Mouse (Mus musculus) gastrocnemius, postnatal 36 days (tissue): ENCODE measurements around the gene Pde4d. TPM values are rescaled to one million over a fixed set of nuclear protein-coding genes. Genes with fewer than 3 reads are reported as not detected.
A peak's percentile ranks its signal among the peaks of the same experiment; 100 is the strongest.

ENCODE experiments used
- DNase-seq, 2 experiments: peaks; one replicate each; pipeline ENCODE4 v3.0.0; 2022
- intact Hi-C: fragments of 180-260 bp; cut with DNase I; formaldehyde crosslinking; loops from one replicate; pipeline ENCODE4 v1.15.1; 2025
- total RNA-seq, 2 experiments: library from RNA; stranded (reverse); gene quantifications; 2 replicates each; pipeline ENCODE4 v1.2.3; 2021

Pde4d gene
- total RNA-seq, 2 experiments from 2014 or later = 190 to 235 TPM

DNA sequence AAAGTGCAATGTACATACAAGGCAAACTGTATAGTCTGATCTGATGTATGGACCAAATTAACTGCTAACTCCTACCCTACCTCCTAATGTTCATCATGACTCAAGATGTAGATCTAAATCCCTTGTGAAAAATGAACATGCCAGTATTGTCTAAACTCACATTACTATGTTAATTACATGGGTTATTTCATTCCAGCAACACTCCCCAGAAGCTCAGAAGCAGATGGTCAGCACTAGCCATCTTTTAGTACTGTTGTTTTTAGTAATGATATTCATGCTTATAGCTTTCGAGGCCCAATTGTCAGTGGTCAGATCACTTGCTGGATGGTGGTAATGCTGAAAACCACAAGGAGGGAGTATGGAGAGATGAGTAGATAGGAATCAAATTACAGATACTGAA lies 1127.0 kb downstream of the Pde4d start:
- no peak for DNase-seq
- intact Hi-C loops = no loop called here

DNA sequence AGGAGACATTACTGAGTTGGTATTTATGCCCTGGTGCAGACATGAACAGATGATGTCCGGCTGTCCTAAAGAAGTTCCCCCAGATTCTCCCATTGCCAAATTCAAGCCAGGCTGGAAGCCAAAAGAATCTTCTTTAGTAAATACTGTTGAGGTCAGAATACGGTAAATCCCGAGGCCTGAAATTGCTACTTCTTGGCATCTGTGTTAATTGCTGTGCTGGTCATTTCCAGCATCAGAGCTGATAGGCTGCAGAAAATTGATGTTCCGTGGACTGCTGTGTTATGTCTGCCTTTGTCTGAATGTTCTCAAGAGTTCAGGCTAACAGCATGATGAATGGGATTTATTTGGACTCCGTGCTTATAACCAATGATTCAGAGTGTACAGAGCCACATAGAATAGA lies 1127.7 kb downstream of the Pde4d start:
- peak in 1 of 2 experiments; percentile 16 for DNase-seq
- intact Hi-C loops = no loop called here

DNA sequence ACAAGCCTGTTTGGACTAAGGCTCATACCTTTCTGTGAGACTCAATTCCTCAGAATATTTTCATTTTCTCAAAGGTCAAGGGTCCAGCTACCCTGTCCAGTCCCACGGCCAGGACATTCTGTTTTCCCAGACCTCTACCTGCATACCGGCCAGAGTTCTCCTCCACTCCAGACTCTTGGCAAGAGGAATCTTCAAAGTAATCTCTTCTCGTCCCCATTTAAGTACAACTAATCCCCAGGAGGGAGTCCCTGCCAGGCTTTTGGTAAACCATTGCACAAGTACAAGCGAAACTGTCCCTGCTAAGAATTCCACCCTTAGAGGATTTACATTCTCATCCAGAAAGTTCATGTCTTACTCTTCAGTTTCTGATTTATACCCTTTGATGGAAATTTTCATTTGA lies 1128.2 kb downstream of the Pde4d start:
- DNase-seq = peak in 1 of 2 experiments; percentile 20
- intact Hi-C loops = no loop called here

DNA sequence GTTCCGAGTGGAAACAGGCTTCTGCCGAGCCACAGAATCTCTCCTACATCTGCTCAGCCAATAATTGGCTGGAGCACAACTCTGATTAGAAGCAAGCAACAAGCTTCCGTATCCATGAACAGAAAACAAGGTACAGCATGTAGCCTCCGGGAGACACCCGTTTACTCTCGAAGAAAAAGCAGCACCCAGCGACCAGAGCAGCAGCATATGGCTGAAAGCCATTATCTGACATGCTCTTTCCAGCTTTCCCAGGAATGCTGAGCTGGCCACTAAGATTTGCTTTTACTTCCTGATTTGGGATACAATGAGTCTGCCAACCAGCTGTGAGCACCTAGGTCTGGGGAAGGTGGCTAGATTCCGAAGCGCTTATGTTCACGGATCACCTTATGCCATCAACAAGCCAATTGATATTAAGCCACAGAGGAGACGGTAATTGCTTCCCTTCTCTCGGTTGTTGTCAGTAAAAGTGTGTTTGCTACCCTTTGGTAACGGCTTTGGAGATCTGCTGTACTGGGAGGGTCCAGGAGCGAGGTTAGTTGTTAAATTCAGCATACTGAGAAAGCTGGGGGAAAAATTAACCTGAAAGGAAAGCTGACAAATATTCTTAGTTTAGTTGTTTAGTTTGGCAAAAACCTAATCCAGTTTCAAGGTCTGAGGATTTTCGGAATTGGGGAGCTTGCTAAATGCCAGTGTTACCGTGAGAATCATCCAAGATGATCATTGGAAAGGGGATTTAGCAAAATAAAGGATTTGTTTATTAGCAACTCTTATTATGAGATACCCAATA lies 1131.7 kb downstream of the Pde4d start:
- no peak for DNase-seq
- intact Hi-C loops = no loop called here

DNA sequence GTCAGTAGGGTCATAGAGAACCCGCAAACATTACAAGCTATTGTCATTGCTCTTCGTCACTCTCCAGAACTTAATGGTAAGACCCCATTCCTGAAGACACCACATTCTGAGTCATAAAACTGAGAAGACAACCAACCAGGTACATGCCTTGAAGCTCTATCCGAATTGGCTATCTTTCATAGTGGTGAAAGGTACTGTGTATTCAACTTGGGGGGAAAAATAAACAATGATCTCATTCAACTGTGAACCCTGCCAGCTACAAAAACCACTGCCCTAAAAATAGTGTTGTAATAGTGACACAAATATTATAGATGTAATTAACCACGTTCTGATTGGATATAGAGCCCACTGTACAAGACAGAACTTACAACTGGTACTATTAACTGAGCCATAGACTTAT lies 1140.3 kb downstream of the Pde4d start:
- DNase-seq = no peak
- intact Hi-C loops = no loop called here

DNA sequence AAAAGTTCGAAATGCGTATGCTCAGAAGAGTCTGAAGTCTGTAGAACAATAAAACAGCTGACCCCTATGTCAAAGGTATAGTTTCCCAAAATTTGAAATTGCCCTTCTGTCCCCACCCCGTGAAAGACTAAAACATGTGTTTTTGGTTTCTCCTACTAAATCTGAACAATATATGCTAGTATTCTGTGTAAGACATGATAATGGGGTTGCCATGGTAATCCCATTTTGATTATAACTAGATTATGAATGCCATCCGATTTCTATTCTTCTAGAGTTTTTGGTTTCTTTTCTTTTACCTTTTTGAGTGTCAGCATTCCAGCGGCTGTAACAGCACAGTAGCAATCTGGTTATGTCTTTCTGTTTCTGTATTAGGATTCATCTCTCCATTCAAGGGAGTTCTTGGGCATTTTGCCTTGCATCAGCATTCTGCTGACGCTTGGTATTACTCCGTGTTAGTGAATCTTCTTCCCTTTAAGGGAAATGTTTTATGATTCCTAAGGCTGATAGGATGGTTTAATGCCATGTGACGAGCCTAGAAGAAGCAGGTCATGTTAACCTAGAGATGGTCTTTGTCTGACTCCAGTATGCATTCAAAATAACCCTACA lies 1142.5 kb downstream of the Pde4d start:
- intact Hi-C loops = no loop called here
- DNase-seq = no peak

DNA sequence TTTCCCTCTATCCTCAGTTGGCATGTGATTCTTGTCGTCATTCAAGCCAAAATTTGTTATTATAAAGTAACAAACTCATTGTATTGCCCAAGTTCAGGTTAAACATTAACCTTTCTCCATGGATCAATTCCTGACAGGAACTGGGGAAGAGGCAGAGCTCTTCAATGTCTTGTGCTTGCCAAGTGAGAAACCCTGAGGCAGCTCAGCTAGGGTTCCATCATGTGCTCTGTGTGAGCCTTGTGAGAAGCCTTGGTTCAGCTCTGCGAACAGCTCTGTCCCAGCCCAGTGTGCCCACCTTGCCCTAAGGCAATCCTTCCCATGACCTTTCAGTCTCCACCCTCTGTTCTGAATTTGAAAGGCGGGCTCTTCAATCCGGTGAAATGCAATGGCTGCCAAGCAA lies 1150.0 kb downstream of the Pde4d start:
- DNase-seq = no peak
- intact Hi-C loops = no loop called here

DNA sequence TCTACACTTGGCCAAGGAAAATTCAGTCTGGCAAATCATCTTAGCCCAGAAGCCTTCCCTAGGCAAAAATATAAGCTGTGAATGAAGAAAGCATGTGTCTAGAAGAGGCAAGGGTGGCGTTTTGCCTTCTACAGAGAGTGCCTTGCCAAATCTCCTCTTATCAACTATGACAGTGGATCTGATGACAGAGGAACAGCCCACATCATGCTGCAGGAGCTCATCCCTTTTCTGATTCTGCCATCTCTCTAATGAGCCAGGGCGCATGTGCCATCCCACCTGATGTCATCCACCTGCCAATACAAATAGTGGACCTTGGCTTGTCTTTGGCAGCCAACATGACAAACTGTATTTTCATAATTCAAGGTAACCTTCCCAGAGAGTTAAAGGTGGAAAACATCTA lies 1154.3 kb downstream of the Pde4d start:
- intact Hi-C loops = no loop called here
- no peak for DNase-seq

DNA sequence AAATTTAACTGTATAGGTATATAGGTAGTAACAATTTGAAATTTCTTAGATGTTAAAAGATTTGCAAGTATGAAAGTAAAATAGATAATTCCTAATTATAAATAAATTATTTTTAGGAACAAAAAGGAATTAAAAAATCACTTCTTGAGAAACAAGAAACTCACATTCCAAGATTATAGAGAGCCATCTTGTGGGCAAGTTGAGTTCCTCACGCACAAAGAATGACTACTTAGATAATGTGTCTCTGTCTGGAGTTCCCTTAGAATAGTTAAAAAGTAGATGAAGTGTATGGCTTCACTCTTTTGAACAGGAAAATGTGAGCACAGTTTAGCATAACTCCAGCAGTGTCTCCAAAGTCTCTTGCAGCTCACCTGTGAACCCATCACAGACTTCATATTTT lies 1155.4 kb downstream of the Pde4d start:
- intact Hi-C loops = loop anchor here (5.0 kb wide), 1 partner anchor 373 kb away; no protein-coding TSS in a partner anchor
- DNase-seq = no peak

DNA sequence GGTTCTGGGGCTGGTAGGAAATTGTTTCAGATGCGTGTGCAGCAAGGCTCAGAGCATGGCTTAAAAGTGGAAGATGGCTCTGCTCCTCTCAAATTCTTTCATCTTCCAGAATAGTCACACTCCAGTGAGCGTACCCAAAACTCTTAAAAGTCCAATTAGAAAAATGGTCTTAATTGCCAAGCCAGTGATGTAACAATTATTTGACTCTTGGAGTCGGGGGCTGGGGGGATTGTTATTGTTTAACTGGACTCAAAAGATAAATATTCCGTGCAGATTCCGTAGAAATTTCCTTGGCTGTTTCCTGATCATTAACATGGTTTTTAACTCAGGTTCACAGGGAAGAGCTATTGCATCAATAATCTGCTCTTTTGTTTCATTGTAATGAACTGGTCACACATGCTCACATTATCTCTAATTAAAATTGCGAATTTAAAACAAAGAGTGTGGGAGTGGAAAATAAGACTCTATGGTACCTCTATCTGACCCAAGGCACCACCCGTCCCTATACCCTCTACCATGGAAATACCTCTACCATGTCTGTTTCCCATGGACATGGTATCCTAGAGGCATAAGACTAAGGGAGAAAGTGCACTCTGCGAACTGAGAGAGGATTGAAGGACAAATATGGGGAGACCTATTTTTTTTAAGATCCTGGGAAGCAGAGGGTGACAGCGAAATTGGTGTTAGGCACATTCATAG lies 1159.5 kb downstream of the Pde4d start:
- DNase-seq = no peak
- intact Hi-C loops = loop anchor here (2.0 to 5.0 kb wide), 2 partner anchors 50 to 377 kb away; no protein-coding TSS in a partner anchor

DNA sequence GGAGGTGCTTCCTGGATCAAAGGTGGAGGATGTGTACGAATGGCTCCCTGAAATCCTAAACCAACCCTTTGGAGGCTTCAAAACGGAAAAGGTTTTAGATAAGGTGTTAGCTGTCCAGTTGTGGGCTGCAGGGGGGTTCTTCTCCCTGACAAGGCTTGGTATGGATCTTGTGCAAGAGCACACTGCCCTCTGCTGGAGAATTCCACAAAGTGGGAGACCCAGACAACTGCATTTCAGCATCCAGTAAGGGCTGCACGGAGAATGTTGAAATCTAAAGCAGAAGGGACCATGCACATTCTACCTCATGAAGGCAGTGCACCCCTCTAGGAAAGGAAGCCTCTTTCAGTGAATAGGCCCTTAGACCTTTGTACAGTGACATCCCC lies 1160.0 kb downstream of the Pde4d start:
- intact Hi-C loops = loop anchor here (2.0 to 10.0 kb wide), 3 partner anchors 51 to 377 kb away; no protein-coding TSS in a partner anchor
- DNase-seq = peak in 1 of 2 experiments; percentile 17

DNA sequence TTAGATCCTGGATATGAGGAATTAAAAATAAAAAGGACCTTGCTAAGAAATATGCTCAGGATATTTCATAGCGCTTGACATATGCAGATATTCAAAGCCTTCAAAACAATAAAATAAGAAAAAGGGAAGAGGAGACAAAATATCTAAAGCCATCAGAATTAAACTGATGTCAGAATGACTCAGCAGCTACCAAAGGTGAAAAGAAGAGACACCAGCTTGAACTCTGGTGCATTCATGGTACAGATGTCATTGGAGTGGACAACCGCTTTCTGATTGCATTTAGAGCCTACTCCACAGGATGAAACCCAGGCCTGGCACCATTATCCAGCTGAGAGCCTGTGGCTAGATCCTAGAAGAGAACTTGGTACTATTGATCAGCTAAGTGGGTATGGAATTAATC lies 1161.0 kb downstream of the Pde4d start:
- intact Hi-C loops = loop anchor here (10.0 kb wide), 1 partner anchor 266 kb away; no protein-coding TSS in a partner anchor
- DNase-seq = no peak

DNA sequence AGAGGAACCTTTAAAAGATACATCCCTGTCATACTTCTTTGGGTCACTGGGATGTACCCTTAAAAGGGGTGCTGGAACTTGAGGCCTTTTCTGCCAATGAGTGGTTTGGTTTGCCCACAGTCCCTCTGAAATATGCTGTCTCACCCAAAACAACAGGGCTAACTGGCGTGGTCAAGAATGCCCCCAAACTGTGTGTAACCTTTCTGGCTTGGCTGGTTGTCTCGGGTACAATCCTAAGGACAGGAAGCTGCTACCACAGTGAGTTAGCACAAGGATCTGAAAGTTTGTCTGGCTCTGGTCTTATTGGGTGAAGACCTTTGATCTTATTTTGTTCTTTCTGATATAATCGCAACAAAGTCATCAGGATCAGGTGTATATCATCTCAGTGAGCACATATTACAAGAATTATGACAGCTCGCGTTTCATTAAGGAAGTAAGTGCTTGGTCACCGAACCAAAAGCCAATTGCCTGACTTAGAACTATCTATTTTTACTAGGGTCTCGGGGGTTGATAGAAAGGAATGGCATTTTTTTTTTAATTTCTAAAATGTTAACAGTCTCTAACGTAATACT lies 1165.6 kb downstream of the Pde4d start:
- intact Hi-C loops = loop anchor here (10.0 kb wide), 1 partner anchor 270 kb away; no protein-coding TSS in a partner anchor
- no peak for DNase-seq

DNA sequence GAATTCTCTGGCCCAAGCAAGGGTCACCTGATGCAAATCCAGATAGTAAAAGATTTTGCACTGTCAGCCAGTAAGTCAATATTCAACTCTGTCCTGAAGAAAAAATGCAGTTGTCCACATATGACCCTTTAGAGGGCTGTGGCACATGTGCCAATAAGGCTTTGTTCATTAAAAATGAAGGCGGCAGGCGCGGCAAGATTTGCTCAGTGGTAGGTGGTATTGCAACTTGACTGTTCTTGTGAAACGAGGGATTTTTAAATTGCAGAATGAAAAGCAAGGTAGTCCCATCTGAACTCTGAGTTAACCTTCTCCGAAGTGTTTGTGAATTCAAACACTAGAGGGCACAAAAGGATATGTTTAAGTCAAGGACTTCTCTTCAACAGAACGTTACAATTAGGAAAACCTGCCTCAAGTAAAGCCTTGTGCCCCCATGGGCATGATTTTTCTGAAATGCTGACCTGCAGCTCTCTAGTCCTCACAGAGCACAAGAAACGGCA lies 1166.1 kb downstream of the Pde4d start:
- intact Hi-C loops = loop anchor here (2.0 to 10.0 kb wide), 2 partner anchors 119 to 271 kb away; no protein-coding TSS in a partner anchor
- no peak for DNase-seq

DNA sequence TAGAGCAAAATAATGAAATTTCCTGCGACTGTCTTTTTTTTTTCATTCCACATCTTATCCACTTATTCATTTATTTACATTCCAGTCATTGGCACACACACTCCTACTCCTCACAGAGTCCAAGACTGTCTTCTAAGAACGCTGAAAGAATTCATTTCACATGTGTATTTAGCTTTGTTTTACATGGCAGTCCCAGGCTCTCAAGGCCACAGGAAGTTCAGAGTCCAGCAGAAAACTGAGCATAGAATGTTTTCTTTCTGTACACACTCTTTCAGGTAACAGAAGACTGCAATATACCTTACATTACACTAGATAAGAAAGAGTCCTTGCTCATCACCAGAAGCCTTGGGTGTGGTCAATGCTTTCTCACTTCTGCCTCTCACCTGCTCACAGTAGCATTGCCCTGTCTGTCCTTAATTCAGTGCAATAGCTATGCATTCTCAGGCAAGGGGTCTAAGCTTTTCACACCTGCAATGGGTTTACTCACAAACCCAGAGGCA lies 1169.5 kb downstream of the Pde4d start:
- DNase-seq = no peak
- intact Hi-C loops = loop anchor here (10.0 kb wide), 1 partner anchor 274 kb away; no protein-coding TSS in a partner anchor

DNA sequence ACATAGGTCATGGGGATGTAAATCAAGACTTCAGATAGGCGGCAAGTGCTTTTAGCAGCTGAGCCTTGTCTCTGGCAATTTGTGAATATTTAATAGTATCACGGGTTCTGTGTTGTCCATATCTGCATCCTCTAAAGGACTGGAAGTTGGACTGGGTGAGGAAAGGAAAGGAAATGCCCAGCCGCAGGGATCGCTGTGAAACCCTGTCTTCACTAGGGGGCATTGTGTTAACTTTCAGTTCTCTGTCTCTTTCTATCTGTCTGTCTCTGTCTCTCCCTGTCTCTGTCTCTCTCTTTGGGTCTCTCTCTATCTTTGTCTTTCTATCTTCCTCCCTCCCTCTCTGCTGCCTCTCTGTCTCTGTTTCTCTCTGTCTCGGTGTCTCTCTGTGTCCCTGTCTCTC lies 1172.5 kb downstream of the Pde4d start:
- DNase-seq = no peak
- intact Hi-C loops = no loop called here

DNA sequence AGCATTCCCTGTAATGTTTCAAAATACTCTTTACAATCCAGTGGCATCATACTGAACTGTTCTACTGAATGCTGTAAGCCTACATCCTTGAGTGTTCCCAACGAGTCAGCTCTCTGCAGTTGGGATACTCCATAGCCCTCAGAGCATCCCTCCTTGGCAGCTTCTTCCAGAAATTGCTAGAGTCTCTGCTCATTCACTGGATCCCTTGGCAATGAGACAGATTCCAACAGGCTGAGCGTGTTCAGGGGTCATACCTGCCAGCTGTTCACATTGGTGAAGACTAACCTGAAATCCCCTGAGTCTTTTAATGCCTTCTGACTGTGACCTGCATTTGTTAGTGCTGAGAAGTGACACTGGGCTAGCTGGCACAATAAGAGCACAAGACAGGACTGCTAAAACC lies 1173.5 kb downstream of the Pde4d start:
- intact Hi-C loops = no loop called here

DNA sequence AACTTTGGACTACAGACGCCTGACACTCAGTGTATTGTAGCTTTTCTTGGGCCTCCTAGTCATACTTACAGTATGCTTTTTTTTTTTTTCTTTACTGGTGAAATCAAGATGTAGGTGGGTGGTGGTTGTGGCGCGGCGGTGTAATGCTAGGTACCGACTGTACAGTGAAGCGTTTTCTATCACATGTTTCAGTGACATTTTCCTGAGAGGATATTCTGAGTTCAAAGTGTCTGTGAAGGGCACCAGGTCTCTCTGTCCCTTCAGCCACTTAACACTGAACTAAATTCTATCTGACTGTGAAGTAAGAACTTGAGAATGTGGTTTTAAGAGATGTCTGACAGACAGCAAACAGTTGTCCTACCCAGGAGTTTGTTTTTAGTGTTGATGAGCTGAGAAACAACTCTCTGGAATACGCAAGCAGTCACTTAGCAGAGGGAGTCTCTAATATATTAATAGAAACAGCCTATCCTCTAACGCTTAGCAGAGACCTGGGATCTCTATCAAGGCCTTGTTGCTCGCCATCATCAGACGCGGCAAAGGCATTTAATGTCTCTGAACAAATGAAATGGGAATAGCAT lies 1175.1 kb downstream of the Pde4d start:
- intact Hi-C loops = no loop called here
- no peak for DNase-seq

More for the DNA sequence above, 1173.5 kb downstream of the Pde4d start:
- DNase-seq = no peak

DNA sequence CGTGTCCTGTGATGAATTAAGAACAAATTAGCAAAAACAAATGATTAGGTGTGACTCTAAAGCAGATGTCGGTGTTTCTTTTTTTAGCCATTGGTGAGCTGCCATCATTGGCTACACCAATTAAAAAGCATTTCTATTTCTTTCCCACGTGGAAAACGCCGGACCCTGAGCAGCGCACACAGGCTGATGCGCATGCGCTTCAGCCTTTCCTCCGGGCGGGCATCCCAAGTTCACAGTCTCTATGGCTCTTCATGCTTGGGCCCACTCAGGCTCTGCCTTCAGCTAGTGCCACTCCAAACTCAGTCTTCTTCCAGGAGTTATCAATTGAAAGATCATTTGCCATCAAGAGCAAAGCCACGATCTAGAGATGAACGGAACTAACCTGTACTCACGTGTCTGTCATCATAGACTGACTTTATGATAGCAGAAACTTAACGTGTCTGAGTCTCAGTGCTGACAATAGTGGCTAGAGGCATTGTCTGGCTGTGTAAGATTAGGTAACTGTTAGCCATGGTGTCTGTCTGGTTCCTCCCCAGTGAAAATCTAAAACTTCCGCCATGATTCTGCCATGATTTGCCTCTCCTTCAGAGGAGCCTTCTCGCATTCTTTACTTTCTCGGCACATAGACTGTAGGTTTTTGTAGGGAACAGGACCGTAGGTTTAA lies 1175.8 kb downstream of the Pde4d start:
- DNase-seq = no peak
- intact Hi-C loops = no loop called here

DNA sequence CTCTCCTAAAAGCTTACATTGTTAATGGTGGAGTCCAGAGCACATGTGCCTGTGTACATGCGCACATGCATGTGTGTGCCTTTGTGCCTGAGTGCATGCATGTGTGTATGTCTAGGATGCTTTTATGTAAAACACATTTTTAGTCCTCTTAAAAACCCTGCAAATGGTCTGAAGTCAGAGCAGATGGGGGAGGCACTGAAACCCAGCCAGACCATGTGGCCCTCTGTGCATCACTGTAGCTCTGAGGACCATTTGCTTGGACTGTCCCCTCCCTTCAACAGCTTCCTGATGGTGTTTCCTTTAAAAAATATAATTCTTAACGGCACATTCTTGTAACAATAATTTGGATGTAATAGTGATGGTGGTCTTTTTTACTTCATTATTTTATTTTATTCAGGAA lies 1177.5 kb downstream of the Pde4d start:
- no peak for DNase-seq
- intact Hi-C loops = no loop called here
